Mouse (Mus musculus): ENCODE measurements around the gene Fam117a. TPM values are rescaled to one million over a fixed set of nuclear protein-coding genes. Genes with fewer than 3 reads are reported as not detected.

Gene Fam117a
- polyA plus RNA-seq, 1 experiment: 111 TPM

GRCm38 (mm10) chr11:95368871-95369270 lies 32.1 kb downstream of the Fam117a start:
- no peak for TF ChIP-seq GATA1 (IDR thresholded peaks at IDR 0.05; ENCODE audit: low read length)

DNA sequence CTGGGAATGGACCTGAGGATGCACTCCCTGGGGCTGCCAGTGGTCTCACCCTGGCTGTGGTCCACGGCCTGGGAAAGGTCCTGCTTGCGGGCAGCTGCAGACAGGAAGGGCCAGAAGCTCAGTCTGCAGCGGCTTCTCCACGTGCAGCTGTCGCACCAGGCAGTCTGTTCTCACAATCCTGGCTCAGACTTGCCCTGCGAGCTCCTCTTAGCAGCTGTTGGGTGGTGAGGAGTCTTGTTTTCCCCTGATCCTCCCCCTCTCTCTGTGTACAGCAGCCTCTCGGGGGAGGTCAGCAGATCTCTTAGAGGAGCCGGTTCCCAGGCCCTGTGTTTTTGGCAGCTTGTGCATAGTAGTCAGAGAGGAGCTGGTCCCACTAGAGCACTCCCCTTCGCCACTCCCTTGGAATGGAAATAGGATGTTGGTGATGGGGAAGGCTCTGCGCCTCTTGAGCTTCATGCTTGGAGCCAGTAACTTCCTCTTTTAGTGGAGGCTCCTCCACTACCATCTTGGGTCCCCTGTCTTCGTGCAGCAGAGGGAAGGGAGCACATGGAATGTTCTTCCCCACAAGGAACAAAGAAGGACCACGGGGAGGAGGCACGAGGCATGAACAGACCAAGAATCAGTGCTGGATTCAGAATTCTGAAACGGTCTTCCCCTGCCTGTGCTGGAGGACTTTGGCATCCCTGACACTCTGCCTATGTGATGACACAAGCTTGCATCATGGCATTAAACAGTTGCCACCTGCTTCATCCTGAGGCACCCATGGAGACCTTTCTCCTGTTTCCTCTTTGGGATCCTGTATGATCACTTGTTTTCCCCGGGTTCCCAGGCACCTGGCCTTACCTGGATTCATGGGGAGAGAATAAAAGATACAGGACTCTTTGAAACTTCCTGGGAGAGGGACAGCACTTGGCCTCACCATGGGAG lies 33.4 kb downstream of the Fam117a start:
- TF ChIP-seq GATA1 (IDR thresholded peaks at IDR 0.05; ENCODE audit: low read length): no peak

DNA sequence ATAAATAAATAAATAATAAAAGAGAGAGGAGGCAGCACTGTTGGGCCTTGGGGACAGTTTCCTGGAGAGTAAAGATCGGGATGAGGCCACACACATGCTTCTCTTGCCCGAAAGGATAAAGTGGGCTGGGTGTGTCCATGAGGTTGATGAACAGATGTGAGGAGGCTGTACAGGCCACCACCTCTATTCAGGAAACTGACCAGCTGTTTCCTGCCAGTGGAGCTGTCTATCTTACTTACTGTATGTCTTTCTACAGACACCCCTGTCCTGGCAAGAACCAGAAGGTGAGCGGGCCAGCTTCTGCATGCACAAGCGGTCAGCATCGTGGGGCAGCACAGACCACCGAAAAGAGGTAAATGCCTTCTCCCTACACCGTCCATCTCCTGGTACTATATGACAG lies 34.4 kb downstream of the Fam117a start:
- no peak for TF ChIP-seq GATA1 (IDR thresholded peaks at IDR 0.05; ENCODE audit: low read length)

GRCm38 (mm10) chr11:95378926-95379325 lies 42.1 kb downstream of the Fam117a start:
- TF ChIP-seq GATA1 (IDR thresholded peaks at IDR 0.05; ENCODE audit: low read length): no peak

GRCm38 (mm10) chr11:95379552-95379951 lies 42.7 kb downstream of the Fam117a start:
- no peak for TF ChIP-seq GATA1 (IDR thresholded peaks at IDR 0.05; ENCODE audit: low read length)

- no peak for TF ChIP-seq GATA1 (IDR thresholded peaks at IDR 0.05; ENCODE audit: low read length)
Measured at GRCm38 (mm10) chr11:95380711-95381110, 43.9 kb downstream of the Fam117a start.

DNA sequence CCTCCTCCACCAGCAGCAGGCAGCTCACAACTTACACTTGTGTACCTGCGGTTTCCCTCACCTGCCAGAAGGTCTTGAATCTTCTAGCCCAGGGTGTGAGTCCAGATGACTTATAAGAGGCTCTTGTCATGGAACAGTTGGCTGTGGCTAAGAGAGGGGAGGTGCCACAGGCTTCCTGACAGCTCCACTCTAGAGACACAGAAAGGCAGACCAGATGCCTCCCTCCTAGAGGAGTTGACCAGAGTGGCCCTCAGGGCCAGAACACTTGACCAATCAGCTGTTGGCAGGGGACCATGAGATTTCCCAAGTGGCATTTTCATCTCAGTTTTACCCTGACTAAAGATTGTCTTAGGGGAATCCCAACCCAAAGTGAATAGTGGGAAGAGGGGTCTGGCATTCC lies 44.3 kb downstream of the Fam117a start:
- no peak for TF ChIP-seq GATA1 (IDR thresholded peaks at IDR 0.05; ENCODE audit: low read length)

DNA sequence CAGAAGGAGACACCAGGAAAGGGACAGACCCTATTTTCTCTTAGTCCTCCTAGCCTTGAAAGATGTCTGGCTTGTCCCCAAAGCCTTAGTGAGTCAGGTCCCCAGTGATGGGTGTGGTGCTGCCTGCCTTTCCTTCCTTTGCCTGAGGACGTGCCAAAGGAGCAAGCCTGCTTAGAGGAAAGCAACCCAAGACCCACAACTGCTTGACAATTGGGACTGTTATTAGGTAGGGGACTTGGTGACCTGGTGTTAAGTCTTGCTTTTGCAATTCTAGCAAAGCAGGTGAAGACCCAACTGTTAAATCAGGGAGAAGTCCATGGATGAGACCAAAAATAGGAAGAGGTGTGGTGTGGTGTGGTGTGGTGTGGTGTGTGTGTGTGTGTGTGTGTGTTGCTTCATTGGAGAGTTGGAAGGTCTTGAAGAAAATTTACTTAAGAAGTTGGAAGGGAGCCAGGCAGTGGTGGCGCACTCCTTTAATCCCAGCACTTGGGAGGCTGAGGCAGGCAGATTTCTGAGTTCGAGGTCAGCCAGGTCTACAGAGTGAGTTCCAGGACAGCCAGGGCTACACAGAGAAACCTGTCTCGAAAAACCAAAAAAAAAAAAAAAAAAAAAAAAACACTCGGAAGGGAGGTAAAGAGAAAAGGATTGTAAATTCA lies 46.6 kb downstream of the Fam117a start:
- no peak for TF ChIP-seq GATA1 (IDR thresholded peaks at IDR 0.05; ENCODE audit: low read length)

GRCm38 (mm10) chr11:95384004-95384318 lies 47.1 kb downstream of the Fam117a start:
- no peak for TF ChIP-seq GATA1 (IDR thresholded peaks at IDR 0.05; ENCODE audit: low read length)

GRCm38 (mm10) chr11:95384319-95384972 lies 47.6 kb downstream of the Fam117a start, which contains the start of gene Slc35b1:
Gene Slc35b1 (plus strand): TSS chr11:95384692.
- no peak for TF ChIP-seq GATA1 (IDR thresholded peaks at IDR 0.05; ENCODE audit: low read length)

- TF ChIP-seq GATA1 (IDR thresholded peaks at IDR 0.05; ENCODE audit: low read length): no peak
Measured at GRCm38 (mm10) chr11:95384973-95385320, 48.1 kb downstream of the Fam117a start.

DNA sequence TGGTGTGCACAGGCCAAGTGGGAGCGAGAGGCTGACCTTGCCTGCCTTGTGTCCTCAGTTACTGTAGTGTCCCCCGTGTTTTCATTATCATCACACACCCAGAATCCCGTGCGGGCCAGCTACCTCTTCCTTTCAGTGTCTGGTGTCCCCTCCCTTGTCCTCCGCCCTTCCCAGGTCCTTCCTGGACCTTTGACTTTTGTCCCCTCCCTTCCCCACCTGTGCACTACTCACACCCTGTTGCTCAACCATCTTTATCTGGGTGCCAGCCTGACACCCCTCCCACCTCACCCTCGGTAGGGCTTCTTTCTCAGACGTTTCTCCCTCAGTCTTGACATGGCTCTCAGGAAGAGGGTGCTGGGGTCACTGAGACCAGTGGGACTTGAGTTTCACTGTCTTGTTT lies 50.5 kb downstream of the Fam117a start:
- TF ChIP-seq GATA1 (IDR thresholded peaks at IDR 0.05; ENCODE audit: low read length): no peak

DNA sequence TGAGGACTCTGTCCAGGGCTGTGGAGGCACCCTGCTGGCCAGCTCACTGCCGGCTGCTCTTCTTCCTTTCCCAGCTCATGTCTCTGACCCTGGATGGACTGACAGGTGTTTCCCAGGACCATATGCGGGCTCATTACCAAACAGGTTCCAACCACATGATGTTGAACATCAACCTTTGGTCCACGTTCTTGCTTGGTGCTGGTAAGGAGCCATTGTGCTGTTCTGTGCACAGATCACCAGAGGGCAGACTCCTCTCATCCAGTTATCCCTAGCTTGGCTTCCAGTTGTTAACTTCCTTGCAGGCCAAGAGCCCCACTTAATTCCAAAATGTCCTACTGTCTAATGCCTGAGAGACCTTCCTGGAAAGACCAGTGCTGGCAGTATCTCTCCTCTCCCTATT lies 52.2 kb downstream of the Fam117a start:
- TF ChIP-seq GATA1 (IDR thresholded peaks at IDR 0.05; ENCODE audit: low read length): no peak

GRCm38 (mm10) chr11:95390420-95390819 lies 53.6 kb downstream of the Fam117a start:
- TF ChIP-seq GATA1 (IDR thresholded peaks at IDR 0.05; ENCODE audit: low read length): no peak

DNA sequence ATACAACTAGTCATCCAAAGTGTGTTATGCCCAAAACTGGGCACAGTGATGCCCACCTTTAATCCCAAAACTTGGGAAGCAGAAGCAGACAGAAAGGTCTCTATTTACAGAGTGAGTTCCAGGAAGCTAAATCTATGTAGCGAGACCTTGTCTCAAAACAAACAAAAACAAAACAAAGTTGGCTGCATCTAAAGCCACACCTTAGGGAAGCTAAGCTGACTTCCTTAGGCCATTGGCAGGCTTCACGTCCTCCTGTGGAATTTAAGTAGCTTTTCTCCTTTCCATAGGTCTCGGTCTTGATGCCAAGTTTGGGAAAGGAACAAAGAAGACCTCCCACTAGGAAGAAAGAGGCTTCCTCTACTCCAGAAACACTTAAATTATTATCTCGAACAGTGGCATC lies 54.4 kb downstream of the Fam117a start:
- TF ChIP-seq GATA1 (IDR thresholded peaks at IDR 0.05; ENCODE audit: low read length): no peak

- TF ChIP-seq GATA1 (IDR thresholded peaks at IDR 0.05; ENCODE audit: low read length): no peak
Measured at GRCm38 (mm10) chr11:95391743-95392142, 54.9 kb downstream of the Fam117a start.

All from G1E-ER4 (cell line).